ENCODE assay signal across 8 mouse cellular contexts in the genomic region with DNA sequence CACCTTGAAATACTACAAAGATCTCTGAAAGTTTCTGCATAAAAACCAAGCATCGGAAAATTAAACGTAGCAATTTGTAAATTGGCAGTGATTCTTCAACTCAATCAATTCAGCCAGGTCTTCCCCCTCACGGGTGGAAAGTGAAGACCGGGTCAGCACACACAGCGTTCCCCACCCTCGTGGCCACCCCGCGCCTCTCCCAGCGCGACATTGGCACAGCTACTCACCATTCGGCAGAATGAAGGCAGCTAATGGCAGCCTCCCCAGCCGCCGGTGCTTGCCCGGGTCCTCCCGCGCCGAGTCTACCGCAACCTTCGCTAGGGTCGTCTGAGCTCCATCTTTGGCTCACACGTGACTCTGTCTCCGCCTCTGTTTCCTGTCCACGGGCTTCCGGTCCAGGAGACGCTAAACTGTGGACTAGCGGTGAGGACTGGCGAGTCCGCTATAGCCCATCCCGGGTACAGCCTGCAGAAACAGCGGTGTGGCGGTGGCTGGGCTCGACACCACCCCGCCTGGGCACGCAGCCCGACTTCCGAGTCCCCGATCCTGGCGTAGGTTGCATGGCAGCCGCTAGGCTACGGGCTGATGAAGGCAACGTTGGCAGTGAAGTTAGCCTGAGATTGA. TPM values are rescaled to one million over a fixed set of nuclear protein-coding genes. Genes with fewer than 3 reads are reported as not detected.
DNase-seq lines count a peak whose midpoint lies in the region; ATAC-seq lines count a peak whose summit lies in the region.

A gene (minus strand): TSS at position 385 of the 624 bp plus-strand sequence.

- peaks cover 5% of the 10 kb centered on the region for H3K27me3 ChIP-seq in megakaryocyte, embryonic 14.5 days (replicated peaks)

- no peaks in the 10 kb centered on the region for H3K9me3 ChIP-seq in megakaryocyte, embryonic 14.5 days

- ATAC-seq in inflammation-experienced regulatory T-cells, adult 6 months = peak; percentile 91

- DNase-seq in adrenal gland, adult 2 months = peak; percentile 93
- DNase-seq in embryo, embryonic 11 days = peak; percentile 92
- peak; percentile 84 for DNase-seq in gastrocnemius, postnatal 25 days
- DNase-seq in left cerebral cortex, adult 9 months (ENCODE audit: low spot score in 2 of 2) = peak; percentile 62 to 84
- DNase-seq in right cerebral cortex, postnatal 14 days = peak; percentile 79
- peak; percentile 64 for DNase-seq in urinary bladder, postnatal 25 days (ENCODE audit: low spot score)

- peaks cover 24% of the 10 kb centered on the region for H3K4me1 ChIP-seq in megakaryocyte, embryonic 14.5 days

- H3K36me3 ChIP-seq in megakaryocyte, embryonic 14.5 days (replicated peaks; ENCODE audit: low read length) = peaks cover 27% of the 10 kb centered on the region

- peak within 1 kb of the TSS; percentile 97 for H3K4me3 ChIP-seq in megakaryocyte, embryonic 14.5 days (replicated peaks)

RNA-seq across cellular contexts. Expression of the gene that starts here (rescaled TPM):
- 10 to 100 TPM; 56.6 to 73.4 TPM for total RNA-seq in adrenal gland, adult 2 months (2021)
- 5.4 and 7.0 TPM in 2 replicates for polyA plus RNA-seq in adrenal gland, adult 2 months (2012; rRNA removed)
- total RNA-seq in gastrocnemius, postnatal 25 days (2021) = 10 to 100 TPM; 90.6 to 97.2 TPM
- 100 to 1,000 TPM in 1 of 3 experiments, 10 to 100 TPM in 2; 72.3 to 107 (median 85.5) TPM for polyA plus RNA-seq in inflammation-experienced regulatory T-cells, adult 6 months (2017; shearing (Covaris generic))
- polyA plus RNA-seq in megakaryocyte, embryonic 14.5 days (2012; ENCODE audit: insufficient read depth, low replicate concordance) = 3.2 and 9.4 TPM in 2 replicates

Comparison
In these comparisons a context has a peak if more than half of its experiments do, and no peak if none do; other contexts are left out.
1. Peak in every context shown above with its lines: DNase-seq, ATAC-seq and H3K4me3 ChIP-seq.